Mouse (Mus musculus): ENCODE measurements at regions not wholly inside any gene's neighbourhood (a gene's known extent, or its start where the extent isn't known, plus 50 kb on each side); places are given as distances from the start of the nearest gene placed in this dataset.

- DNase-seq (ENCODE audit: low read depth, low spot score), result no peak
These were observed 78.0 kb upstream of the 4930535I16Rik start for GRCm38 (mm10) chr4:123995815-123996214.

- DNase-seq (ENCODE audit: low read depth, low spot score), result no peak
These were observed 73.4 kb upstream of the 4930535I16Rik start for GRCm38 (mm10) chr4:123991223-123991622.

- DNase-seq (ENCODE audit: low read depth, low spot score), result no peak
These were observed 72.7 kb upstream of the 4930535I16Rik start for GRCm38 (mm10) chr4:123990293-123991185.
